Mouse (Mus musculus) liver, embryonic 14.5 days (tissue): ENCODE data around the gene Zfp90.

Source experiments
- CTCF ChIP-seq: IDR thresholded peaks from 2 replicates; pipeline ENCODE4 v1.5.1; 2016; ENCODE audit warnings: antibody characterized with exemption, low read depth, control low read depth
- EP300 ChIP-seq: IDR thresholded peaks from 2 replicates; pipeline ENCODE4 v1.6.1; 2016; ENCODE audit warnings: antibody characterized with exemption, low read depth

GRCm38 (mm10) chr8:106462131-106462530, 47.0 kb downstream of the Zfp90 start:
- TF ChIP-seq EP300: no peak
- TF ChIP-seq CTCF: no peak
